Mouse (Mus musculus) midbrain, embryonic 13.5 days (tissue): ENCODE measurements around the gene Peg12. TPM values are rescaled to one million over a fixed set of nuclear protein-coding genes. Genes with fewer than 3 reads are reported as not detected.
A peak's percentile ranks its signal among the peaks of the same experiment; 100 is the strongest.

ENCODE experiments used
- ATAC-seq: fragments of 200-750 bp; cut with Nextera tagmentation; 2 replicates; pipeline ENCODE4 v1.8.0; 2017; ENCODE audit warnings: mild to moderate bottlenecking, moderate TSS enrichment, moderate library complexity
- H3K27ac ChIP-seq: fragments of 300-500 bp; sonication (generic); 2 replicates; pipeline ENCODE4 v1.5.1; 2015; ENCODE audit warnings: inconsistent platforms, mild to moderate bottlenecking, moderate library complexity
- H3K27me3 ChIP-seq: fragments of 300-500 bp; sonication (generic); 2 replicates; pipeline ENCODE4 v1.6.1; 2015; ENCODE audit warnings: mild to moderate bottlenecking, inconsistent platforms
- H3K36me3 ChIP-seq: fragments of 300-500 bp; sonication (generic); 2 replicates; pipeline ENCODE4 v1.6.1; 2015; ENCODE audit warnings: mild to moderate bottlenecking, inconsistent platforms
- H3K4me1 ChIP-seq: fragments of 300-500 bp; sonication (generic); replicated peaks from 2 replicates; pipeline ENCODE4 v1.6.1; 2015; ENCODE audit warnings: inconsistent platforms
- H3K4me2 ChIP-seq: fragments of 300-500 bp; sonication (generic); replicated peaks from 2 replicates; pipeline ENCODE4 v1.6.1; 2015; ENCODE audit warnings: moderate library complexity, mild to moderate bottlenecking, inconsistent platforms
- H3K4me3 ChIP-seq: fragments of 300-500 bp; sonication (generic); replicated peaks from 2 replicates; pipeline ENCODE4 v1.5.1; 2015; ENCODE audit warnings: mild to moderate bottlenecking, inconsistent platforms
- H3K9ac ChIP-seq: fragments of 300-500 bp; sonication (generic); replicated peaks from 2 replicates; pipeline ENCODE4 v1.6.1; 2015; ENCODE audit warnings: mild to moderate bottlenecking, inconsistent platforms
- H3K9me3 ChIP-seq: fragments of 300-500 bp; sonication (generic); 2 replicates; pipeline ENCODE4 v1.6.1; 2016; ENCODE audit warnings: mild to moderate bottlenecking, inconsistent platforms
- whole genome bisulfite sequencing: fragments of 180-500 bp; shearing (Covaris S2); methylation state at CpG from one replicate; pipeline ENCODE4 v1.1.7; 2015; 5-methylcytosine and 5-hydroxymethylcytosine counted together
- polyA plus RNA-seq: library from polyadenylated mRNA; unstranded; fragments of >200 nt; fragmentation: Nextera tagmentation; extraction: Ambion mirVana; gene quantifications from 2 replicates; pipeline ENCODE4 v1.2.1, GENCODE M21; 2015

Gene Peg12
- polyA plus RNA-seq, 1 experiment from 2014 or later = 33.4 TPM

- peak overlapping the region; percentile 57 for H3K9ac ChIP-seq
- peaks cover 3% of the 10 kb centered on the region for H3K4me1 ChIP-seq
- H3K4me2 ChIP-seq = peak overlapping the region; percentile 42
- 35% methylated on average over 6 of the region's 6 CpGs for WGBS
- peak overlapping the region; percentile 76 for H3K4me3 ChIP-seq
- peak; percentile 46 for ATAC-seq
- peaks cover 12% of the 10 kb centered on the region; the same call in 1 of the 2 replicates for H3K9me3 ChIP-seq
- H3K27me3 ChIP-seq = no peaks in the 10 kb centered on the region
- peak overlapping the region; percentile 97 for H3K27ac ChIP-seq
- H3K36me3 ChIP-seq = no peaks in the 10 kb centered on the region
These were observed 43.7 kb downstream of the Peg12 start for GRCm38 (mm10) chr7:62420566-62420965.

DNA sequence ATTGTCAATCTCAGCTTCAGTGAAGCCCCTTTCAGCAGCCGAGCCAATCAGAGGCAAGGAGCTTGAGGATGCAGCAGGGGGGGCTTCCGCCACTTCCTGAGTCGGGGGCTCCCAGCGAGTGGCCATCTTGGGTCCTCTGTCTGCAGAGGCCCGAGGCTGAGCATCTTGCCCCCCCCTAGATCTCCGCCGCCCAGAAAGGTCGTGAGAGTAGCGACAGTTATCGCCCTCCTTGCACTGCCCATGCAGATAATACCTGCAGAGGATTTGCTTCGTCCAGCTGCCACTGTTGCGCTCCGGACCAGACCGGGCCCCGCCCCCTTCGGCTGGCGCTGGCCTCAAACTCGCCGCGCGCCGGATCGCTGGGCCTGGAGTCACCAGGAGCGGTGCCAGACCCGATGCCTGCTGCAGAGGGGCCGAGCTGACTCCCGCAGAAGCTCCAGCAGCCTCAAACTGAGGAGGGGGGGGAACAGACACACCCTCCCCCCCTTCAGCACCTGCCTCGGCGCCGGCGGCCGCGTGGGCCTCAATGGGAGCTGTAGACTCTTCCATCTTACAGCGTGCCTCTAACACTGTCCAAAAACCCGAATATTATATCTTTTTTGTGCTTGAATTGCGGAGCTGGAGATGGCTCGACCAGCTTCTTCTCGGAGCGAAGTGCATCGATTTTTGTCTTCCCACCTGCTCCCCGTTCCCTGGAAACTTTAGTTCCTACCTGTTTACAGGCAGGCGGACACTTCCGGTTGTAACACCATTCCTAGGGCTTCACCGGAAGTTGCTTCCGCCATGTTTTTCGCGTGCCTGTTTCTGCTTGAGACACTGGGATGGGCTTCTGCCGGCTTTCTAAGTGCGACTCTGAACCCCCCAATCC lies 44.6 kb downstream of the Peg12 start, which contains the start of gene Mkrn3:
Gene Mkrn3 (minus strand): TSS at position 647 of the 868 bp plus-strand sequence.
- WGBS = 28% methylated on average over 49 of the region's 49 CpGs
- peak within 1 kb of the TSS; percentile 73 for H3K4me2 ChIP-seq
- peak within 1 kb of the TSS; percentile 76 for H3K4me3 ChIP-seq
- H3K9ac ChIP-seq = peak within 1 kb of the TSS; percentile 92
- peaks cover 12% of the 10 kb centered on the region; the same call in 1 of the 2 replicates for H3K9me3 ChIP-seq
- H3K36me3 ChIP-seq = no peaks in the 10 kb centered on the region
- ATAC-seq = peak; percentile 91
- no peaks in the 10 kb centered on the region for H3K27me3 ChIP-seq
- H3K27ac ChIP-seq = peak within 1 kb of the TSS; percentile 97
- peaks cover 6% of the 10 kb centered on the region for H3K4me1 ChIP-seq

- H3K27ac ChIP-seq = peak overlapping the region; percentile 97
- WGBS = 53% methylated on average over 17 of the region's 17 CpGs
- no peak; the same call in 1 of the 2 replicates for ATAC-seq
- no peaks in the 10 kb centered on the region for H3K27me3 ChIP-seq
- H3K9me3 ChIP-seq = peaks cover 12% of the 10 kb centered on the region; the same call in 1 of the 2 replicates
- peak overlapping the region; percentile 76 for H3K4me3 ChIP-seq
- H3K36me3 ChIP-seq = no peaks in the 10 kb centered on the region
- H3K4me2 ChIP-seq = peak overlapping the region; percentile 73
- peaks cover 6% of the 10 kb centered on the region for H3K4me1 ChIP-seq
- peak overlapping the region; percentile 92 for H3K9ac ChIP-seq
These were observed 45.2 kb downstream of the Peg12 start for GRCm38 (mm10) chr7:62419105-62419492.

GRCm38 (mm10) chr7:62418346-62418745 lies 46.0 kb downstream of the Peg12 start:
- Histone ChIP-seq H3K9ac (peak overlapping the region; percentile 92), H3K4me3 (peak overlapping the region; percentile 76), H3K27ac (peak overlapping the region; percentile 97), H3K27me3 (no peaks in the 10 kb centered on the region), H3K4me1 (peaks cover 6% of the 10 kb centered on the region), H3K9me3 (peaks cover 12% of the 10 kb centered on the region; the same call in 1 of the 2 replicates), H3K4me2 (peak overlapping the region; percentile 73), H3K36me3 (no peaks in the 10 kb centered on the region)
- WGBS = 39% methylated on average over 9 of the region's 9 CpGs
- ATAC-seq = no peak

- Histone ChIP-seq H3K27ac (peak overlapping the region; percentile 65), H3K4me1 (0 out of 2 replicates have a peak, but pooled peaks cover 3% of the 10 kb centered on the region), H3K9me3 (peaks cover 12% of the 10 kb centered on the region; the same call in 1 of the 2 replicates), H3K4me3 (peak overlapping the region; percentile 25), H3K27me3 (no peaks in the 10 kb centered on the region), H3K9ac (peak overlapping the region; percentile 44), H3K4me2 (peak overlapping the region; percentile 39), H3K36me3 (no peaks in the 10 kb centered on the region)
- peak; percentile 54 for ATAC-seq
These were observed 48.1 kb downstream of the Peg12 start for GRCm38 (mm10) chr7:62416173-62416572.

DNA sequence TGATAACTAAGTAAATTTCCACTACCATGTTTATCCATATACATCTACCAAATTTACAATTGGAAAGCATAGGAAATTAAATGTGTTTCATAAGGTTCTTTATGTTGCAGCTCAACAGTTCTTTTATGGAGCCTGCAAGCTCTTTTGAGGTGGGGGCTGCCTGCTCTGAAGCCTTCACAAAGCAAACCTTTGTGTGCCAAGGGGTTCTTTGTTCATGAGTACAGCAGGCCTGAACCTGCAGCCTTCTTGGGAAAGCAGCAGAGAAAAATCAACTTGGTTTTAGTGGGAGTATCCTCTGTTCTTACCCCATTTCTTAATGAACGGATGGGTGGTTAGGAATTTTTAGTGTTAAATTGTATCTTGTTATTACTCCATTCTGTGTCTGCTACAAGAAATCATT lies 49.1 kb downstream of the Peg12 start:
- no peak for ATAC-seq
- no peak overlapping the region for H3K4me3 ChIP-seq
- no peak overlapping the region for H3K9ac ChIP-seq
- 44% methylated on average over 1 of the region's 1 CpGs for WGBS
- no peaks in the 10 kb centered on the region for H3K27me3 ChIP-seq
- peaks cover 12% of the 10 kb centered on the region; the same call in 1 of the 2 replicates for H3K9me3 ChIP-seq
- H3K4me2 ChIP-seq = 0 out of 2 replicates have a peak overlapping the region, but pooled peaks have one; percentile 20
- H3K36me3 ChIP-seq = no peaks in the 10 kb centered on the region
- peak overlapping the region; percentile 78 for H3K27ac ChIP-seq
- H3K4me1 ChIP-seq = 0 out of 2 replicates have a peak, but pooled peaks cover 3% of the 10 kb centered on the region

Other genes starting within 250 kb of the Peg12 start
- 536 and 604 TPM in 2 replicates for gene Ndn, start 117.9 kb downstream of the Peg12 start, polyA plus RNA-seq
- gene Magel2, start 87.5 kb downstream of the Peg12 start, polyA plus RNA-seq = 26.8 and 29.6 TPM in 2 replicates
- gene Mkrn3, start 44.4 kb downstream of the Peg12 start, polyA plus RNA-seq = 23.5 and 26.4 TPM in 2 replicates